Mouse (Mus musculus): ENCODE measurements around the gene Stac2.

Stac2 gene

DNA sequence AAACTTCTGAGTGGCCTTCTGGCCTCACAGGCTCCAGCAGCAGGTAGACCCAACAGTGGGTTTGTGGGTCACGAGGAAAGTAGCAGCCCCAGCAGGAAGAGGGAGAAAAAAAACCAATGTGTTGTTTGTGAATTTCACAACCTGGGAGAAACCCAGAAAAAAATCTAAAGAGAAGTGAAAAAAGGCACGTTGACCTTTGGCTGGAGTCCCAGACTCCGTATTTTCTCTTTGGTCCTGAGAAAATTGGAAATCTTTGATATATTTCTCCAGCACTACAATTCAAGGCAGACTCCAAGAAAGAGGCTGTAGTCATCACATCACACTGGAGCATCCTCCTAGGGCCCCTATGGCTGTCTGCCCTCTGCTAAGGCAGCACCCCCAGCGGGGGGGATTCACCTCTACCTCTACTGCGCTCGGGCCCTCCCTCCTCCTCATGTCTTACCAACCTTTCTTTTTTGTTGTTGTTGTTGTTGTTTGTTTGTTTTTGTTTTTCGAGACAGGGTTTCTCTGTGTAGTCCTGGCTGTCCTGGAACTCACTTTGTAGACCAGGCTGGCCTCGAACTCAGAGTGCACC lies 55.8 kb downstream of the Stac2 start:
- DNase-seq (ENCODE audit: low read depth) = no peak

- DNase-seq (ENCODE audit: low read depth) = no peak
Observed at GRCm38 (mm10) chr11:97996691-97997090, 56.6 kb downstream of the Stac2 start.

DNA sequence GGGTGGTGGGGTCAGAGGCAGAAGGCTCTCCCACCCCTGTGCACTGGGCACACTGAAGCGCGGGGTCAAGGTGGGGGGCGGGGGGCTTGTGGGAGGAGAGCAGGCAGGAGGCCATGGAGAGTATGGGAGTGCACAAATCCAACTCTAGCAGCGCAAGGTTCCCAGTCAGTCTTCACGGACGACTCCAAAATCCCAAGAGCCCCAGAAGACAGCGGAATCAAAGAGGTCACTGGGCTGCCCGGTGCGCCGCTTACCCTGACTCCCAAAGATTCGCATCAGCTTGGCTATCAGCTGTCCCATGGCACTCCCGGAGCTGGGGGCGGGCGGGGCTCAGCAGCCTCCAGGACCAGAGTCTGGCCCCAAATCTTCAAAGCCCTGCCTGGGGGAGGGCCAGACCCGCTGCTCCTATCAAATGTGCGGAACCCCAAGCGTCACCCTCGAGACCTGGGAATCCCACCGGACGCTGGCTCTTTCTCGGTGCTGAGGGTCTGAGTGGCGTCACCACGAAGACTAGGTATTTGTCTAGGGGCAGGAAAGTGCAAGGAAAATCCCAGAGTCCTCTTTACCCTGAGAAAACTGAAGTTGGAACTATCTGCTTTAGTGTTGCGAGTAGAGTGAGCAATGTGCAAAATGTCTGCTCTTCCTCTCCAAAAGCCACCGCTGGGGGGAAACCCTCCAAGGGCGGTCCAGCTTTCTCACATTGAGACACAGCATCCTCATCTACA lies 57.5 kb downstream of the Stac2 start, which contains the start of gene Arl5c:
Arl5c (minus strand) TSS at position 618 of the 725 bp plus-strand sequence.
- DNase-seq (ENCODE audit: low read depth) = peak; percentile 87

GRCm38 (mm10) chr11:97994539-97995100 lies 58.6 kb downstream of the Stac2 start:
- DNase-seq (ENCODE audit: low read depth) = peak; percentile 94

GRCm38 (mm10) chr11:97988530-97989096 lies 64.6 kb downstream of the Stac2 start:
- DNase-seq (ENCODE audit: low read depth) = peak; percentile 95

DNA sequence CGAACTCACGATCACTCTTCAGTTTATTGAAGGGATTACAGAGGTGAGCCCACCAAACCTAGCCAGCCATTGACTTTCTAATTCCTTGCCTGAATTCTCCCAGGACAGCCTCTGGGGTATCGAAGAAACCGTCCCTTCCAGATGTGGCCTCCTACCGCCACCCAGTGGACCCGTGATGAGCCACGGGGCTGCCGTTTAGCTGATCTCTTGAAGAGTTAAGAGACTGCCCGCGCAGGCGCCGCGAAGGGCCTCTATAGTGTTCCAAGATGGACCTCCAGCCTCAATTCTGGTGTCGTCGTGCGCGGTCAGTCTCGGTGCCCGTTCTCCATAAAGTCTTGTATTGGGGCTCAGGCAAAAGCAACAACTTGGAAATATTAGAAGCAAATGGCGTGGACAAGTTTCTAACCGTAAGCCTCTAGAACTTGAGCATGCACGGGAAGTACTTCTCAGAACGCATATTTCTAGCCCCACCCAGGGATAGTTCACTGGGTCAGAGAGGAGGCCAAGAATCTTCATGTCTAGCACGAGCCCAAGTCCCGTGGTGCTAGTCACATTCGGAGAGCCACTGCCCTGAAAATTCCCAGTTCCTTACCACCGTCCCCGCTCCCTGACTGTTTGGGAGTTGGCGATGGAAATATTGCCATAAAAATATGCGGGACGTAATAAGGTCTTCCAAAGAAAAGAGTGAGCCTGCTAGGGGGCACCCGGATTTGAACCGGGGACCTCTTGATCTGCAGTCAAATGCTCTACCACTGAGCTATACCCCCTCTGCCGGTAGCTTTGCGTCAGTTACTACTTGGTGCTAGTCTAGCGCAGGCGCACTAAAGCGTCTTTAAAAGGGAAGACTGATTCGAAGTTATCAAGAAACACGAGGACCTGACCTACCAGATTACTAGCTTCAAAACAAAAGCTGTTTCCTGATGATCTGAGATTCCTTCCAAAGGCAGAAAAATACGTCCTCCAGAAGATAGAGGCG lies 65.4 kb downstream of the Stac2 start:
- peak; percentile 97 for DNase-seq (ENCODE audit: low read depth)

GRCm38 (mm10) chr11:97986738-97987465 lies 66.4 kb downstream of the Stac2 start:
- DNase-seq (ENCODE audit: low read depth) = no peak

Measured in naive thymus-derived CD4-positive, alpha-beta T cell, adult 2 months (primary cell).